Mouse (Mus musculus) macrophage (primary cell): ENCODE results near the gene Atxn7l1. TPM values are rescaled to one million over a fixed set of nuclear protein-coding genes. Genes with fewer than 3 reads are reported as not detected.

ENCODE experiments used
- H3K27ac ChIP-seq: fragments of 350-480 bp; formaldehyde crosslinking; 2 replicates; pipeline ENCODE4 v1.9.0; 2021
- H3K36me3 ChIP-seq: fragments of 350-480 bp; formaldehyde crosslinking; 2 replicates; pipeline ENCODE4 v1.9.0; 2021; ENCODE audit errors: inconsistent target
- H3K4me3 ChIP-seq: fragments of 350-480 bp; formaldehyde crosslinking; 2 replicates; pipeline ENCODE4 v1.9.0; 2021; ENCODE audit errors: inconsistent target
- H3K79me2 ChIP-seq: fragments of 350-480 bp; formaldehyde crosslinking; 2 replicates; pipeline ENCODE4 v1.9.0; 2021; ENCODE audit errors: inconsistent target
- WGBS: methylation state at CpG from one replicate; pipeline ENCODE4 v1.1.7; 2026; ENCODE audit warnings: inconsistent platforms; ENCODE audit not compliant: missing documents; 5-methylcytosine and 5-hydroxymethylcytosine counted together
- polyA plus RNA-seq: library from polyadenylated mRNA; stranded (reverse); fragments of 250-400 nt; gene quantifications from 3 replicates; pipeline ENCODE4 v1.2.4, GENCODE M21; 2018; ENCODE audit warnings: inconsistent platforms

The Atxn7l1 gene
- polyA plus RNA-seq, 1 experiment from 2014 or later: 70.4 TPM

GRCm38 (mm10) chr12:33271865-33272264 lies 124.4 kb downstream of the Atxn7l1 start:
- Histone ChIP-seq H3K27ac (no peak overlapping the region), H3K4me3 (no peak overlapping the region), H3K79me2 (no peaks in the 10 kb centered on the region), H3K36me3 (no peaks in the 10 kb centered on the region)
- 99% methylated on average over 12 of the region's 12 CpGs for WGBS

GRCm38 (mm10) chr12:33272441-33272840 lies 124.9 kb downstream of the Atxn7l1 start:
- WGBS: 92% methylated on average over 9 of the region's 9 CpGs
- H3K79me2 ChIP-seq: no peaks in the 10 kb centered on the region
- no peaks in the 10 kb centered on the region for H3K36me3 ChIP-seq
- H3K4me3 ChIP-seq: no peak overlapping the region
- no peak overlapping the region for H3K27ac ChIP-seq

DNA sequence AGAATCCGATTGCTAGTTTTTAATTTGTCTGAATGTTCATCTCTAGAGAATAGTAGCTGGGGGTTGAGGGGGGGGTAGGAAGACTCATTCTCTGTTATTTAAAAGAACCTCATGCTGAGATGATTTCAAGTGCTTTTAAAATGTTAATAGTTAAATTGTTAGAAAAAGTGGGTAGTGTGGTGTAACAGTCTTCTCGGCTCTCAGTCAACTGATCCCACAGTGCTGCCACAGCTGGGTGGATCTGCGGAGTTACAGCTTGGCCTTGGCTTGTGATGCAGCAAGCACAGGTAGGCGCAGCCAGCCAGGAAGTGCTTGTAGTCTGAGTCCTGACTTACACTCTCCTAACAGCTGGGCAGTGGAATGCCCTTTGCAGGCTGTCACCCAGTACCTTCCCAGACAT lies 125.7 kb downstream of the Atxn7l1 start:
- WGBS: 98% methylated on average over 4 of the region's 4 CpGs
- no peak overlapping the region for H3K27ac ChIP-seq
- no peak overlapping the region for H3K4me3 ChIP-seq
- no peaks in the 10 kb centered on the region for H3K36me3 ChIP-seq
- no peaks in the 10 kb centered on the region for H3K79me2 ChIP-seq

DNA sequence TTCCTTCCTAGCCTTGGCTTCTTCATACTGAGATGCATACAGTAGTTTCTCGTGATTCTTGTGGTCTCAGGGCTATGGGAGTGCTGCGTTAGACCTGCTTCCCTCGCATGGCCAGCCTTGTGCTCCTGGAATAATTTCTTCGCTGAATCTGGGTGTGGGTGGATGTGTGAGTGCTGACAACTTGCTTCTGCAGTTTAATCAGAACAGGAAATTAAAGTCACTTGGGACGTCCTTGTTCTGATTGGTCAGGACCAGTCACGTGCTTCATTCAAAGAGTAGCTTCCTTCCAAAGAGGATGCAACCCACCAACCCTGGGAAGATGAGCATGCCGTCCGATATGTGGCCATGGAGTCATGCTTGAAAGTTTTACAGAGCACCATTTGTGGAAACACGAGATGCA lies 126.2 kb downstream of the Atxn7l1 start:
- H3K27ac ChIP-seq: no peak overlapping the region
- WGBS: 87% methylated on average over 9 of the region's 9 CpGs
- H3K4me3 ChIP-seq: no peak overlapping the region
- H3K79me2 ChIP-seq: no peaks in the 10 kb centered on the region
- H3K36me3 ChIP-seq: no peaks in the 10 kb centered on the region

GRCm38 (mm10) chr12:33276028-33276427 lies 128.5 kb downstream of the Atxn7l1 start:
- no peaks in the 10 kb centered on the region for H3K79me2 ChIP-seq
- no peak overlapping the region for H3K4me3 ChIP-seq
- WGBS: 78% methylated on average over 1 of the region's 1 CpGs
- no peak overlapping the region for H3K27ac ChIP-seq
- H3K36me3 ChIP-seq: no peaks in the 10 kb centered on the region

- WGBS: 98% methylated on average over 7 of the region's 7 CpGs
Observed at GRCm38 (mm10) chr12:33277427-33277826, 129.9 kb downstream of the Atxn7l1 start.

DNA sequence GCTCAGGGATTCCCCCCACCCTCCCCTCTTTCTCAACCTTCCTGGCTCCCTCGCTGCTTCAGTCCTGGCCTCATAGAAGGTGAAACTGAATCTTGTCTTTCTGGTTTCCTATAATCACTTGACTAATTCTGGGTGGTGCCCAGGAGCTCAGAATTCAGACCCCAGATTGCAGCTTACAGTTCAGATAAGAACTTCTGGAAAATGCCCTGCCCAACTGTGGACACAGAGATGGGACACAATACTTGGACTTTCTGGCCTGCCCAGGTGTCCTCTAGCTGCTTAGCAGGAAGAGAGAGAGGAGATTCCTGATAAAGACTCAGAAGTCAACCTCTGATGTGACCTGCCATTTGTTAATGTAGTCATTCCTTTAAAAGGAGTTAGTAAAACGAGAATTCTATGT lies 131.7 kb downstream of the Atxn7l1 start:
- Histone ChIP-seq H3K79me2 (no peaks in the 10 kb centered on the region), H3K4me3 (no peak overlapping the region), H3K27ac (no peak overlapping the region), H3K36me3 (no peaks in the 10 kb centered on the region)
- WGBS: 88% methylated on average over 2 of the region's 2 CpGs

More at GRCm38 (mm10) chr12:33277427-33277826, 129.9 kb downstream of the Atxn7l1 start:
- Histone ChIP-seq H3K79me2 (no peaks in the 10 kb centered on the region), H3K36me3 (no peaks in the 10 kb centered on the region), H3K4me3 (no peak overlapping the region), H3K27ac (no peak overlapping the region)

- WGBS: 20% methylated on average over 2 of the region's 2 CpGs
- Histone ChIP-seq H3K4me3 (no peak overlapping the region), H3K27ac (no peak overlapping the region), H3K79me2 (no peaks in the 10 kb centered on the region), H3K36me3 (no peaks in the 10 kb centered on the region)
Observed at GRCm38 (mm10) chr12:33280805-33281204, 133.3 kb downstream of the Atxn7l1 start.

GRCm38 (mm10) chr12:33284344-33284936 lies 136.9 kb downstream of the Atxn7l1 start:
- Histone ChIP-seq H3K4me3 (no peak overlapping the region), H3K79me2 (no peaks in the 10 kb centered on the region), H3K27ac (no peak overlapping the region), H3K36me3 (no peaks in the 10 kb centered on the region)
- 90% methylated on average over 7 of the region's 8 CpGs for WGBS

GRCm38 (mm10) chr12:33285354-33285753 lies 137.9 kb downstream of the Atxn7l1 start:
- Histone ChIP-seq H3K27ac (no peak overlapping the region), H3K4me3 (no peak overlapping the region), H3K36me3 (no peaks in the 10 kb centered on the region), H3K79me2 (no peaks in the 10 kb centered on the region)
- WGBS: 78% methylated on average over 4 of the region's 4 CpGs

DNA sequence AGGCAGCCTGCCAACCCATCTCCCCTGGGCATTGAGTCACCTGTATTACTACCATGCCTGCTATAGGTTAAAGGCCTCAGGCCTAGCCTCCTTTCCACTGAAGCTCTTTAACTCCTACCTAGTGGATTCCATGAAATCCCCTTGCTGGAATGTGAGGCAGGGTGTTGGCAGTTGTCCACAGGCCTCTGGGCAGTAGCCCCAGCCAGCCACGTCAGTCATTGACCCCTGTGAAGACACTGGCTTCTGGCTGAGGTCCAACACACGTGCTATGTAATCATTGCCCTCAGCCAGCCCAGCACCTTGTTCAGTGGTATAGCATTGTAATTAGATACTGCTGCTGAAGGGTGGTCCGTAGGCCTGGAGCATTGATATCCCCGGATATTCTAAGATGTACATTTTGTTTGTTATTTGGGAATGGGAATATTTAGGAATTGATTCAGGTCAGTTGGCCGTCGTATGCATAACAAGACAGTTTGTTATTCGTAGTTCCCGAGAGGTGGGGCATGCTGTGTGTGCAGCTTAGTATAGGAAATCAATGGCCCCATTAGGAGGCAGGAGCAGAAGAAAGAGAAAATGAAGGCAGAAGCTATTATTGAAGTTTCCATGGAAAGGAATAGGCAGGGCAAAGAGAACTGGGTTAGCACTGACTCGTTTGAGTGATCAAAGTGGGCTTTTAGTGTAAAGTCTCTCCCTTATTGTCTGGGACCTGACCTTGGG lies 138.6 kb downstream of the Atxn7l1 start:
- H3K27ac ChIP-seq: no peak overlapping the region

DNA sequence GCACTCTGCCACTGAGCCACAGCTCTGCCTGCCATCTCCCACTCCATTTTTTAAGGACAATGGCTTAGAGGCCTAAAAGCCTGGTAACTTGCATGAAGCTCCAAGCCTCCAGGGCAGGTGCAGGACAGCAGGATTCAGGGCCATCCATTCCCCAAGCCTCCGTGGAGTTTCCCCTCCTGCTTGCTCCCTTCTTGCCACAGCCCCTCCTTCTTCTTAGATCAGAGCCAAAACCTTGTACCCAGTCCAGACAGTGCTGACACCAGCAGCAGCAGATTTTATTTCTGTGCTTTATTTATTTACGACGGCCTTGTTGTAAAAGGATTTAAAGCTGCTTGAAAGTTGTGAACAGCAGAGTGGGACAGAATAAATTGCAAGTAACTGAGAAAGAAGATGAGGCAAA lies 140.2 kb downstream of the Atxn7l1 start:
- H3K79me2 ChIP-seq: no peaks in the 10 kb centered on the region

More for the DNA sequence above, 138.6 kb downstream of the Atxn7l1 start:
- WGBS: 90% methylated on average over 9 of the region's 9 CpGs
- Histone ChIP-seq H3K4me3 (no peak overlapping the region), H3K79me2 (no peaks in the 10 kb centered on the region), H3K36me3 (no peaks in the 10 kb centered on the region)

DNA sequence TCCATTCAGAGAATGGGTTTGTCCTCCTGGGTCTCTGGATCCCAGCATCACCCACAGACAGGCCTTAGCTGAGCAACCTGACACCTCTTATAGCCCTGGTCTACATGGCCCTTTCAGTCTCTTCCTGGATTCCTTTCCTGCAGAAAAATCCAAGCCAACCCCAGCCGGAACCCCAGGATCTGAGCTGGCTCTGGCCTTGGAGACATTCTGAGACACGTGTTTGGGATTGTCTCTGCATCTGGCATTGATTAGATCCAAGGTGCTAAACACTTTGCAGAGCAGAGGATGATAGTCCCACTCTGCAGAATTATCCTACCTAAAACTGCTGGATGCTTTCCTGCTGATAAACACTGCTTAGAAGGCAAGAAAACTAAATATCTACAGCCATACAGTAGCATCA lies 141.3 kb downstream of the Atxn7l1 start:
- H3K4me3 ChIP-seq: no peak overlapping the region
- no peaks in the 10 kb centered on the region for H3K79me2 ChIP-seq
- 92% methylated on average over 2 of the region's 2 CpGs for WGBS
- H3K27ac ChIP-seq: no peak overlapping the region
- no peaks in the 10 kb centered on the region for H3K36me3 ChIP-seq

More for the DNA sequence above, 140.2 kb downstream of the Atxn7l1 start:
- no peaks in the 10 kb centered on the region for H3K36me3 ChIP-seq
- 81% methylated on average over 3 of the region's 3 CpGs for WGBS
- no peak overlapping the region for H3K4me3 ChIP-seq
- no peak overlapping the region for H3K27ac ChIP-seq

GRCm38 (mm10) chr12:33302070-33302469 lies 154.6 kb downstream of the Atxn7l1 start:
- peaks cover 29% of the 10 kb centered on the region for H3K79me2 ChIP-seq
- no peaks in the 10 kb centered on the region for H3K36me3 ChIP-seq
- H3K4me3 ChIP-seq: peak overlapping the region; percentile 57
- peak overlapping the region; percentile 72 for H3K27ac ChIP-seq
- 3% methylated on average over 13 of the region's 14 CpGs for WGBS

- Histone ChIP-seq H3K27ac (peak overlapping the region; percentile 72), H3K36me3 (no peaks in the 10 kb centered on the region), H3K79me2 (peaks cover 29% of the 10 kb centered on the region), H3K4me3 (peak overlapping the region; percentile 57)
- under 1% methylated on average over 28 of the region's 29 CpGs for WGBS
Observed at GRCm38 (mm10) chr12:33302523-33303383, 155.3 kb downstream of the Atxn7l1 start.
